Mouse (Mus musculus) intestine, embryonic 15.5 days (tissue): Measurements from ENCODE around the gene Xylb. TPM values are rescaled to one million over a fixed set of nuclear protein-coding genes. Genes with fewer than 3 reads are reported as not detected.
"Not testable (repeated sequence)": the region's sequence is repeated elsewhere in the genome, so short reads cannot be mapped to it uniquely, and the experiment has no call there.

ENCODE experiments used
- ATAC-seq: fragments of 200-750 bp; cut with Nextera tagmentation; 2 replicates; pipeline ENCODE4 v1.8.0; 2017; ENCODE audit warnings: moderate TSS enrichment, moderate library complexity
- H3K27ac ChIP-seq: fragments of 300-500 bp; sonication (generic); 2 replicates; pipeline ENCODE4 v1.5.1; 2015; ENCODE audit warnings: mild to moderate bottlenecking, inconsistent platforms
- H3K27me3 ChIP-seq: fragments of 300-500 bp; sonication (generic); replicated peaks from 2 replicates; pipeline ENCODE4 v1.6.1; 2015; ENCODE audit warnings: inconsistent platforms
- H3K36me3 ChIP-seq: fragments of 300-500 bp; sonication (generic); 2 replicates; pipeline ENCODE4 v1.6.1; 2015; ENCODE audit warnings: inconsistent platforms
- H3K4me1 ChIP-seq: fragments of 300-500 bp; sonication (generic); replicated peaks from 2 replicates; pipeline ENCODE4 v1.6.1; 2015; ENCODE audit warnings: inconsistent platforms
- H3K4me2 ChIP-seq: fragments of 300-500 bp; sonication (generic); replicated peaks from 2 replicates; pipeline ENCODE4 v1.6.1; 2015; ENCODE audit warnings: mild to moderate bottlenecking, inconsistent platforms
- H3K4me3 ChIP-seq: fragments of 300-500 bp; sonication (generic); replicated peaks from 2 replicates; pipeline ENCODE4 v1.5.1; 2015; ENCODE audit warnings: inconsistent platforms
- H3K9ac ChIP-seq: fragments of 300-500 bp; sonication (generic); 2 replicates; pipeline ENCODE4 v1.6.1; 2015; ENCODE audit warnings: inconsistent platforms
- H3K9me3 ChIP-seq: fragments of 300-500 bp; sonication (generic); 2 replicates; pipeline ENCODE4 v1.6.1; 2016; ENCODE audit warnings: inconsistent platforms
- WGBS: fragments of 180-500 bp; shearing (Covaris S2); methylation state at CpG from one replicate; pipeline ENCODE4 v1.1.7; 2015; 5-methylcytosine and 5-hydroxymethylcytosine counted together
- polyA plus RNA-seq: library from polyadenylated mRNA; unstranded; fragments of >200 nt; fragmentation: Nextera tagmentation; extraction: Ambion mirVana; gene quantifications from 2 replicates; pipeline ENCODE4 v1.2.1, GENCODE M21; 2015

The Xylb gene
- polyA plus RNA-seq, 1 experiment from 2014 or later, result 14.5 TPM

DNA sequence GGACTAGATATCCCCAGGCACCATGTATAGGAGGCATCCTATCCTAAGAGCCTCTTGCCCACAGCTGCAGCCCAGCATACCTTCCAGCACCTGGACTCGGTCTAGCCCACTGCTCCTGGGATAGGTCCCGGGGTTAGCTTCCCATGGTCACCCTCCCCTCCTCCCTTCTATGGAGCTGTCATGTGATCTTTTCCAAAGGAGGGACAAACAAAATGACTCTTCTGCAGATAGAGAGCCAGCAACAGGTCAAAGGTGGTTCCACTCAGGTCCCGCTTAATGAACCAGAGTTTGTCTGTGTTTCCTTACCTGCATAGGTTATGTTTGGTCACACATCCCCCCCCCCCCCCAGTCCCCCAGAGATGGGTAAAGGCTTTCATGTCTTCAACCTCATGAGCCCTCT lies 6.7 kb upstream of the Xylb start:
- H3K4me3 ChIP-seq, result no peak overlapping the region
- no peak for ATAC-seq
- no peaks in the 10 kb centered on the region for H3K9me3 ChIP-seq
- H3K27ac ChIP-seq, result no peak overlapping the region
- H3K9ac ChIP-seq, result no peak overlapping the region
- no peak overlapping the region for H3K4me2 ChIP-seq
- peaks cover 11% of the 10 kb centered on the region; the same call in 1 of the 2 replicates for H3K36me3 ChIP-seq
- no peaks in the 10 kb centered on the region for H3K27me3 ChIP-seq
- no peaks in the 10 kb centered on the region for H3K4me1 ChIP-seq
- WGBS, result 93% methylated on average over 3 of the region's 3 CpGs

DNA sequence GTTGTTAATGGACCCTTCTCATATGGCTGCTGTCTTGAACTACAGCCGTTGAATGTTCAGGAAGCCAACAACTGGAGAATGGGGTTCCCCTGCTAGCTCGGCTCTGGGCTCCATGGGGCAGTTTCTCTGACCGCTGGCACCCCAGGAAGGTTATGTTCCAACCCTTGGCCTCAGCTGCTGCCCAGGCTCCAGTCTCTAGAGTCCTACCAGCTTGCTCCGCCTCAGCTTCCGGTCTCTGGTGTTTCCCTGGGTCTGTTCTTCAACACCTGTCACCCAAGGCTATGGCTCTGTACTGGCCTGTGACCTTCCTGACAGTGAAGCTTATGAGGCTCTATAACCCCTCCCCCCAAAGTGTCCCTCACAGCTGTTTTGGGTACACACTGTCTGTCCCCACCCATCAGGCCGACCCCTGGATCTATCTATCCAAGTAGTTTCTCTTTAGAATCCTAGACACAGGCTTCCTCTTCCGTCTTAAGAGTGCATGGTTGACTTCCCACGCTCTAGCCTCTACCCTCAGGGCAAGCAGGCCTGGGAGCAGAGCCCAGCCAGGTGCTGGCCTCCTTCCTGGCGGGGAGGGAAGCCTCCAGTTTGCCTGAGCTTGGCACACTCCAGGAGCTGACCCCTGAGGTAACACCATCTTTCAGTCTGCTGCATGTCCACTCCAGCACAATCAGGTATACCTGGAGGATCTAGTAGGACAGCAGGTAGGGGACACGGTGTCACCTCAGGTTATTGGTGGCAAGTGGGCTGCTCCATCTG lies 6.1 kb upstream of the Xylb start:
- H3K27ac ChIP-seq, result no peak overlapping the region
- no peak overlapping the region for H3K9ac ChIP-seq
- H3K36me3 ChIP-seq, result peaks cover 7% of the 10 kb centered on the region; the same call in 1 of the 2 replicates
- 90% methylated on average over 10 of the region's 10 CpGs for WGBS
- no peaks in the 10 kb centered on the region for H3K9me3 ChIP-seq
- H3K4me1 ChIP-seq, result no peaks in the 10 kb centered on the region
- no peak overlapping the region for H3K4me2 ChIP-seq
- 0 out of 2 replicates have a peak, but pooled peaks have one; percentile 11 for ATAC-seq
- no peak overlapping the region for H3K4me3 ChIP-seq
- no peaks in the 10 kb centered on the region for H3K27me3 ChIP-seq

DNA sequence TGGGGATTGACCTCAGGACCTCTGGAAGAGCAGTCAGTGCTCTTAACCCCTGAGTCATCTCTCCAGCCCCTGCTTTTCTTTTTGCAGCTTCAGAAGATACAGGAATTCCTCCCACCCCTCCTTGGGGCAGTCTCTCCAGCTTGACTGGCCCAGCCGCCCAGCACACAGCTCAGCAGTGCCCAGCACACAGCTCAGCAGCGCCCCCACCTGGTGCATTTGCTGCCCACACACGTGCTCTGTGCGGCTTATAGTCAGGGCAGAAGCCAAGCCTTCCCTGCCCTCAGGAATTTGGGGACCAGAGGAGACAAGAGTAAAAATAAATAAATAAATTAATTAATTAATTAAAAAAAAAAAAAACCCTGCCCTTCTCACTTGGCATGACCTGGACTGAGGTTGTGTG lies 5.1 kb upstream of the Xylb start:
- no peak overlapping the region for H3K4me2 ChIP-seq
- H3K27ac ChIP-seq, result no peak overlapping the region
- H3K4me1 ChIP-seq, result no peaks in the 10 kb centered on the region
- no peak overlapping the region for H3K4me3 ChIP-seq
- 0 out of 2 replicates have a peak, but pooled peaks cover 3% of the 10 kb centered on the region for H3K36me3 ChIP-seq
- H3K9me3 ChIP-seq, result no peaks in the 10 kb centered on the region
- ATAC-seq, result peak; percentile 82
- 32% methylated on average over 4 of the region's 4 CpGs for WGBS
- H3K27me3 ChIP-seq, result no peaks in the 10 kb centered on the region
- H3K9ac ChIP-seq, result no peak overlapping the region

DNA sequence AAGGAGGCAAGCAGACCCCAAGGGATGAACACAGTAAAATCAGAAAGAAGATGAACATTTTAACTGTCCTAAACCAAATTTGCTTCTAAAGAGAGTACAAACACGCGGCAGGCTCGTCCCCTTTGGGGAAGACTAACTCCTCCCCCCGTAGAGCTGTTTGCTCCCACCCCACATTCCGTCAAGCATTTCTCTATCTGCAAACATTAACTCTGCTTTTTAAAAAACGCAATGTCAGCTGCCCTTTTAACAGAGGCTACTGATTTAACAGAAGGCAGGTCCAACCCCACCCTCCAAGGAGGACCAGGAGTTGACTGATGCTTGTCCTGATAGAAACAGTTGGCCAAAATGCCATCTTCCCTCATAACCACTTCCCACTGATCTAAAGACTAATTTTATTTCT lies 3.3 kb upstream of the Xylb start:
- 0 out of 2 replicates have a peak, but pooled peaks cover 3% of the 10 kb centered on the region for H3K36me3 ChIP-seq
- 61% methylated on average over 6 of the region's 6 CpGs for WGBS

DNA sequence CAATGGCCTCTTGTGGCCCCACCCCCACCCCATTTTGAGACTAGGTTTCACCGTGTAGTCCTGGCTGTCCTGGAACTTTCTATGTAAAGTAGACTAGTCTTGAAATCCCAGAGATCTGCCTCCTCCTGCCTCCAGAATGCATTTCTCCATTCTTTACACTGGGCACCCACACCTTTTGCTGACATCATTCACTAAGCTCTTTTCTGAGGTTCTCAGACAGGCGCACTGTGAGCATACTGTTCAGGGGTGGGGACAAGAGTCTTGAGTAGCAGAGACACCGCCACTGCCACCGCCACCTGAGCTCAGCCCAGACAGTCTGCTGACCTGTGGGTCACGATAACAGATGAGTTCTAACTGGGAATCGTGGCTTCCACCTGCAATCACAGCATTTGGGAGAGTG lies 1.2 kb upstream of the Xylb start:
- WGBS, result 67% methylated on average over 6 of the region's 6 CpGs
- Histone ChIP-seq H3K4me1 (0 out of 2 replicates have a peak, but pooled peaks cover 6% of the 10 kb centered on the region), H3K27me3 (no peaks in the 10 kb centered on the region), H3K27ac (no peak overlapping the region), H3K9me3 (no peaks in the 10 kb centered on the region), H3K4me2 (no peak overlapping the region), H3K36me3 (no peaks in the 10 kb centered on the region), H3K9ac (no peak overlapping the region), H3K4me3 (no peak overlapping the region)
- no peak for ATAC-seq

More for the DNA sequence above, 3.3 kb upstream of the Xylb start:
- ATAC-seq, result no peak
- Histone ChIP-seq H3K4me1 (0 out of 2 replicates have a peak, but pooled peaks cover 6% of the 10 kb centered on the region), H3K9ac (no peak overlapping the region), H3K4me3 (no peak overlapping the region), H3K27ac (no peak overlapping the region), H3K4me2 (no peak overlapping the region), H3K9me3 (no peaks in the 10 kb centered on the region), H3K27me3 (no peaks in the 10 kb centered on the region)

DNA sequence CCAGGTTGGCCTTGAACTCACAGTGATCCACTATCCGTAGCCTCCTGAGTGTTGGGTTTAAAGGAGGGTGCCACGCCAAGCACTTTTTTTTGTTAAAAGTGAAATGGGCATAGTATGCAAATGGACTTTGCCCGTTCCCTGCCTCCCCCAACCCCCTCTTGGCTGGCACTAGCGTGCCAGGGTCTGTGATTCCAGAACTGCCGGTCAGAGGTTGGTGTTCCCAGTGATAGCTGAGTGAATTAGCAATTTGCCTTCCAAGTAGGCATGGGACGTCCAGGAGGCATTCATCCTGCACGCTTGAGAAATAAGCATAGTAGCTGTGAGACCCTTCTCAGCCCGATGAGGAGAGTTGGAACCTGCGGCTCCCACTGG lies 863 bp downstream of the Xylb start:
- no peaks in the 10 kb centered on the region for H3K36me3 ChIP-seq
- peak overlapping the region; percentile 91 for H3K4me2 ChIP-seq
- no peaks in the 10 kb centered on the region for H3K9me3 ChIP-seq
- 0 out of 2 replicates have a peak, but pooled peaks cover 6% of the 10 kb centered on the region for H3K4me1 ChIP-seq
- no peak; the same call in 1 of the 2 replicates for ATAC-seq
- no peaks in the 10 kb centered on the region for H3K27me3 ChIP-seq
- peak overlapping the region; percentile 82 for H3K9ac ChIP-seq
- 36% methylated on average over 9 of the region's 9 CpGs for WGBS
- peak overlapping the region; percentile 78 for H3K4me3 ChIP-seq
- H3K27ac ChIP-seq, result no peak overlapping the region

DNA sequence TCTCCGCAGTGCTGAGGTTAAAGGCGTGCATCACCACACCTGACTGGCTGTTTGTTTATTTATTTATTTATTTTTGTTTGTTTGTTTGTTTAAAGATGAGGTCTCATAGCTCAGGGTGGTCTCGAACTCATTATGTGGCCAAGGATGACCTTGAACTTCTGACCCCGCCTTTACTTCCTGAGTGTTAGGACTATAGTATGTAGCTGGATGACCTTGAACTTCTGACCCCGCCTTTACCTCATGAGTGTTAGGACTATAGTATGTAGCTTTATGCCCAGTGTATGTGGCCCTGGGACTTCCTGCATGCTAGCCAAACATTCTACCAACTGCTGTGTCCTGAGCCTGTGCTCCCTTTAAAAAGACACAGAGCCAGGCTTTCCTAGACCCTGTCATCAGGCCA lies 4.2 kb downstream of the Xylb start:
- WGBS, result 90% methylated on average over 5 of the region's 5 CpGs
- no peak for ATAC-seq
- H3K4me2 ChIP-seq, result no peak overlapping the region

DNA sequence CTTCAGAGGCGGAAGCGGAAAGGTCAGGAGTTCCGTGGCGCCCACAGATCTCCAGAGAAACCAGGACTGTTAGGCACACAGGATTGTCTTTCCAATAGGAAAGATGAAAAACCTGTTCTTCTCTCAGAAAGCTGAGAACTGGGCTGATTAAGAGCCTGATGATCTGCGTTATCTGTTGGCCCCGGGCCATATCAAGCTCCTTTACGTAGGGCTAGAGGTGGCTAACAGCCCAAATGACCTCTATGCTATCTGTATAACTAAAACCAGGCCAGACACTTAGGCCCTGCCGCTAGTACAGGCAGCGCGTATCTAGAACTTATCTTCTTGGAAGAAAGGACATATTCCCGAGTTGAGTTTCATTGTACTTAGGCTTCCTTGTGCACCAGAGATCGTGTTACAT lies 6.0 kb downstream of the Xylb start:
- H3K27ac ChIP-seq, result no peak overlapping the region

More for the DNA sequence above, 4.2 kb downstream of the Xylb start:
- H3K27ac ChIP-seq, result no peak overlapping the region
- H3K27me3 ChIP-seq, result no peaks in the 10 kb centered on the region
- H3K4me1 ChIP-seq, result 0 out of 2 replicates have a peak, but pooled peaks cover 6% of the 10 kb centered on the region
- H3K9ac ChIP-seq, result no peak overlapping the region
- no peaks in the 10 kb centered on the region for H3K9me3 ChIP-seq
- no peak overlapping the region for H3K4me3 ChIP-seq
- H3K36me3 ChIP-seq, result no peaks in the 10 kb centered on the region

DNA sequence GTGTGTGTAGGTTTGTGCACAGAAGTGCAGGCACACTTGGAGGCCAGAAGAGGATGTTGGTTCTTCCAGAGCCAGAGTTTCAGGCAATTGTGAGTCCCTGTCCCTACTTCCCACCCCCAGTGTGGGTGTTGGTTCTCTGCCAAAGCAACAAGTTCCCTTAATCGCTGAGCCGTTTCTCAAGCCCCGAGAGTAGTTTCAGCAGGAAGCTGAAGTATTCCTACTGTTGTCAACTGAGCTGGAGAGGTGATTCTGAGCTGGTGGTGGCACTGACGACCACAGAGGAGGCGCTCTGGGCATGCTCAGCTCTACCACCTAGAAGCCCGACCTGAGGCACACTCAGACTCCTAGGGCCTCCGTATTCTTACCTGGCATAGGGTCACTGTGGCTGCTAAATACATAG lies 8.1 kb downstream of the Xylb start, which contains the start of gene Slc22a14:
TSS of gene Slc22a14 (minus strand) at position 270 of the 400 bp plus-strand sequence.
- peaks cover 7% of the 10 kb centered on the region; the same call in 1 of the 2 replicates for H3K36me3 ChIP-seq
- no peak for ATAC-seq
- no peaks in the 10 kb centered on the region for H3K27me3 ChIP-seq
- no peak within 1 kb of the TSS for H3K4me2 ChIP-seq
- no peak within 1 kb of the TSS for H3K4me3 ChIP-seq
- H3K4me1 ChIP-seq, result no peaks in the 10 kb centered on the region
- WGBS, result 73% methylated on average over 7 of the region's 7 CpGs
- no peak within 1 kb of the TSS for H3K9ac ChIP-seq
- H3K9me3 ChIP-seq, result no peaks in the 10 kb centered on the region
- no peak within 1 kb of the TSS for H3K27ac ChIP-seq

More for the DNA sequence above, 6.0 kb downstream of the Xylb start:
- Histone ChIP-seq H3K9me3 (no peaks in the 10 kb centered on the region), H3K27me3 (no peaks in the 10 kb centered on the region), H3K4me1 (0 out of 2 replicates have a peak, but pooled peaks cover 2% of the 10 kb centered on the region), H3K4me2 (no peak overlapping the region), H3K36me3 (peaks cover 7% of the 10 kb centered on the region; the same call in 1 of the 2 replicates), H3K9ac (no peak overlapping the region), H3K4me3 (no peak overlapping the region)
- 74% methylated on average over 12 of the region's 12 CpGs for WGBS
- peak; percentile 73 for ATAC-seq

DNA sequence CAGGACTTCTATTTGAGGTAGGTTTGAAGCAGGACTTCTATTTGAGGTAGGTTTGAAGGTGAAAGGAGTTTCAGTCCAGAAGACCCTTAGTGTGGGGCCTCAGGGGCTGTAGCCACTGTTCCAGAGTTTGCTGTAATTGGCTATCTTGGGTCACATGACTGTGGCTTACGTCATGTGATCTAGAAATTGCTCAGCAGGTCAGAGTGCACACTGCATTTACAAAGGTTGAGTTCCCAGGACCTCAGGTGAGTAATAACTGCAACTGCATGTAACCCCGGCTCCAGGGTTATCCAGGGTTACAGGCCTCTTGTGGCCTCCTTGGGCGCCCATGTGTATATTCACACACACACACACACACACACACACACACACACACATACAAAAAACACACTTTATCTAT lies 11.2 kb downstream of the Xylb start:
- Histone ChIP-seq H3K4me3 (no peak overlapping the region), H3K27me3 (no peaks in the 10 kb centered on the region), H3K9me3 (no peaks in the 10 kb centered on the region), H3K36me3 (peaks cover 7% of the 10 kb centered on the region; the same call in 1 of the 2 replicates), H3K4me2 (no peak overlapping the region), H3K9ac (no peak overlapping the region), H3K27ac (no peak overlapping the region), H3K4me1 (no peaks in the 10 kb centered on the region)
- peak; percentile 45; the same call in 1 of the 2 replicates for ATAC-seq
- WGBS, result 85% methylated on average over 3 of the region's 3 CpGs

DNA sequence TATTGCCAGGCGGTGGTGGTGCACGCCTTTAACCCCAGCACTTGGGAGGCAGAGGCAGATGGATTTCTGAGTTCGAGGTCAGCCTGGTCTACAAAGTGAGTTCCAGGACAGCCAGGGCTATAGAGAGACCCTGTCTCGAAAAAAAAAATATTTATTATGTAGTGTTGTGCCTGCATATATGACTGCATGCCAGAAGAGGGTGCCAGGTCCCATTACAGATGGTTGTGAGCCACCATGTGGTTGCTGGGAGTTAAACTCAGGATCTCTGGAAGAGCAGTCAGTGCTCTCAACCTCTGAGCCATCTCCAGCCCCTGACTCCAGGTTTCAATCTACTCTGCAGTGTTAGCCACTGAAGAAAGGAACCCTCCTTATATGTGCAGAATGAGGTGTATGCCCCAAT lies 13.6 kb downstream of the Xylb start:
- not testable (repeated sequence) for H3K27me3 ChIP-seq, ATAC-seq, H3K4me2 ChIP-seq, H3K36me3 ChIP-seq, H3K4me1 ChIP-seq, H3K27ac ChIP-seq, H3K4me3 ChIP-seq, H3K9ac ChIP-seq, H3K9me3 ChIP-seq
- 83% methylated on average over 4 of the region's 4 CpGs for WGBS

DNA sequence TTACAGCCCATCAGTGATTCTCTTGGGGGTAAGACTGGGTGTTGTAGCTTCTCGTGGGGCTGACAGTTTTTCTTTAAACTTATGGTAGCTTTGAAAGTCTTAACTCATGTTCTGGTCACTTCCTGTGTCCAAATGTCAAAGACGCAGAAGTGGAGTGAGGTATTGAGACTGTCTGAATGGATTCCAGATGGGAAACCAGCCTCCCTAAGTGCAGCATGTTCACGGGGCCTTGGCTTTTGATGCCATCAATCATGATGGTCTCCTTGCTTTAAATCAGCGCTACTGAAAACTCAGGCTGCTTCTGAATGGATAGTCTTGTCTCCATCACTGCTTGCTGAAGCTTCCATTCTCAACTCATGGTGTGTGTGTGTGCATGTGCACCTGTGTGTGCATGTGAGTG lies 14.1 kb downstream of the Xylb start:
- 75% methylated on average over 4 of the region's 4 CpGs for WGBS

DNA sequence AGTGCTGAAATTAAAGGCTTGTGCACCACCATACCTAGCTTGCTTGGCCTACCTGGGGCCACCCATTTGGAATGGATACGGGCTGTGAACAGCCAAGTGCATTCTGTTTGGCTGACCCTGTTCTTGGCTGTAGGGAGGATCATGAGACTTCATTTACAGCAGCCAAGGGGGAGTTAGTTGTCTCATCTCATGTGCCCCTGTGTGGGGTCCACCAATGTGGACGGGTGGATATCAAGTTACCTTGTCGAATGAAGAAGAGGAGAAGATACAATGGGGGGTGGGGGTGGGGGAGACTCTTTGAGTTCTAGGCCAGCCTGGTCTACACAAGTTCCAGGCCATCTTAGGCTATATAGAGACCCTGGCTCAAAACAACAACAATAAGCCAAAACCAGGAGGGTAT lies 17.8 kb downstream of the Xylb start:
- H3K9me3 ChIP-seq, result no peaks in the 10 kb centered on the region
- no peaks in the 10 kb centered on the region for H3K4me1 ChIP-seq
- no peak overlapping the region for H3K4me2 ChIP-seq
- H3K27me3 ChIP-seq, result no peaks in the 10 kb centered on the region
- H3K27ac ChIP-seq, result no peak overlapping the region
- WGBS, result 74% methylated on average over 3 of the region's 3 CpGs
- H3K4me3 ChIP-seq, result no peak overlapping the region
- no peak for ATAC-seq
- H3K9ac ChIP-seq, result no peak overlapping the region
- no peaks in the 10 kb centered on the region for H3K36me3 ChIP-seq

More for the DNA sequence above, 14.1 kb downstream of the Xylb start:
- no peak for ATAC-seq
- H3K27ac ChIP-seq, result no peak overlapping the region
- peaks cover 7% of the 10 kb centered on the region; the same call in 1 of the 2 replicates for H3K36me3 ChIP-seq
- no peaks in the 10 kb centered on the region for H3K27me3 ChIP-seq
- no peak overlapping the region for H3K4me3 ChIP-seq
- no peaks in the 10 kb centered on the region for H3K4me1 ChIP-seq
- H3K9ac ChIP-seq, result no peak overlapping the region
- H3K9me3 ChIP-seq, result no peaks in the 10 kb centered on the region
- no peak overlapping the region for H3K4me2 ChIP-seq
